Mouse (Mus musculus) E14TG2a.4 (cell line): ENCODE measurements around the gene Dgat2.

Source experiments
- CTCF ChIP-seq: conservative IDR thresholded peaks from 2 replicates; pipeline ENCODE4 v1.5.1; 2014; ENCODE audit warnings: low read length
- POU5F1 ChIP-seq: IDR thresholded peaks from 2 replicates; pipeline ENCODE4 v1.6.1; 2014; ENCODE audit warnings: low read length, borderline replicate concordance

- TF ChIP-seq CTCF (no peak), POU5F1 (no peak)
These were observed 2.4 kb downstream of the Dgat2 start for GRCm38 (mm10) chr7:99180162-99180561.
